Mouse (Mus musculus) forebrain, embryonic 13.5 days (tissue): ENCODE data around the gene Npm1. TPM values are rescaled to one million over a fixed set of nuclear protein-coding genes. Genes with fewer than 3 reads are reported as not detected.

Experiments
- ATAC-seq: fragments of 200-750 bp; cut with Nextera tagmentation; 2 replicates; pipeline ENCODE4 v1.8.0; 2017
- H3K27ac ChIP-seq: fragments of 300-500 bp; sonication (generic); 2 replicates; pipeline ENCODE4 v1.5.1; 2015; ENCODE audit warnings: inconsistent platforms, mild to moderate bottlenecking, moderate library complexity
- H3K27me3 ChIP-seq: fragments of 300-500 bp; sonication (generic); 2 replicates; pipeline ENCODE4 v1.6.1; 2015; ENCODE audit warnings: mild to moderate bottlenecking, inconsistent platforms
- H3K36me3 ChIP-seq: fragments of 300-500 bp; sonication (generic); 2 replicates; pipeline ENCODE4 v1.6.1; 2015; ENCODE audit warnings: mild to moderate bottlenecking, inconsistent platforms; ENCODE audit not compliant: poor library complexity, severe bottlenecking
- H3K4me1 ChIP-seq: fragments of 300-500 bp; sonication (generic); 2 replicates; pipeline ENCODE4 v1.6.1; 2015; ENCODE audit warnings: inconsistent platforms
- H3K4me2 ChIP-seq: fragments of 300-500 bp; sonication (generic); 2 replicates; pipeline ENCODE4 v1.6.1; 2015; ENCODE audit warnings: inconsistent platforms, mild to moderate bottlenecking, moderate library complexity
- H3K4me3 ChIP-seq: fragments of 300-500 bp; sonication (generic); 2 replicates; pipeline ENCODE4 v1.5.1; 2015; ENCODE audit warnings: mild to moderate bottlenecking, inconsistent platforms
- H3K9ac ChIP-seq: fragments of 300-500 bp; sonication (generic); 2 replicates; pipeline ENCODE4 v1.6.1; 2015; ENCODE audit warnings: mild to moderate bottlenecking, inconsistent platforms
- H3K9me3 ChIP-seq: fragments of 300-500 bp; sonication (generic); replicated peaks from 2 replicates; pipeline ENCODE4 v1.6.1; 2016; ENCODE audit warnings: inconsistent platforms
- WGBS: fragments of 180-500 bp; shearing (Covaris S2); methylation state at CpG from one replicate; pipeline ENCODE4 v1.1.7; 2015; 5-methylcytosine and 5-hydroxymethylcytosine counted together
- polyA plus RNA-seq: library from polyadenylated mRNA; unstranded; fragments of >200 nt; fragmentation: Nextera tagmentation; extraction: Ambion mirVana; gene quantifications from 2 replicates; pipeline ENCODE4 v1.2.1, GENCODE M21; 2015

Npm1 gene
- polyA plus RNA-seq, 1 experiment from 2014 or later = 786 TPM

DNA sequence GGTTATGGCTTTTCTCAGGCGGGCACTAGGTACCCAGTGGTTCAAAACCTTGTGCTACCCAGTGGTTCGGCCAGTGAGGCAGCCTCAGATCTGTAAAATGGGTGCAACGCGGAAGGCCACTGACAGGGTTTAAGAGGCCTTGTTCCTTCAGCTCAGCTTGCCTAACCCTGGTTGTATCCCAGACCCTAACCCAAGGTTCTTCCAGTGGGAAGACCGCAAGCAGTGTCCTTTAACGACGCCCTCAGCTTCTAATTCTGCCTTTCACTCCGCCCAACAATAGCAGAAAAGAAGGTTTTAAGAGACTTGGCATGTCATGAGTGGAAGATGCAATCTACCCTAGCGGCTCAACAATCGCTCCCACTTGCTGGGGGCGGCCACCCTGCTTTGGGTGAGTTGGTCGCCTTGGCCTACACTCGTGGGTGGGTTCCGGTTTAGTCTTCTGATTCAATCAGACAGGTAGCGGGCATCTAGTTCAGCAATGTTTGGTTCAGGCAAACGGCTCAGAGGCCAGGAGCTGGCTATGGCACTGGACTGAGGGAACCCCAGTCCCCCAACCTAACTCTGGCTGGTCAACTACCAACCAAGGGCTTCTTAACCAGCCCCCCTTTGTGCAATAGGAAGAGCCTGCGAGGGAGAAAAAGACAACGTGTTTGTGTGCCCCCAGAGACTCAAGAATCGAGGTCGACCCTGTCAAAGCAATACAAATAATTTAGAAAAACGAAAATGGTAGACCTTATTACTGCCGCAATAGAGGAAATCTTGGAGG lies 35.5 kb upstream of the Npm1 start:
- peaks cover 35% of the 10 kb centered on the region for H3K4me1 ChIP-seq
- no peak overlapping the region for H3K9ac ChIP-seq
- ATAC-seq = no peak
- H3K27me3 ChIP-seq = peaks cover 95% of the 10 kb centered on the region
- H3K9me3 ChIP-seq = no peaks in the 10 kb centered on the region
- H3K4me3 ChIP-seq = no peak overlapping the region
- H3K27ac ChIP-seq = no peak overlapping the region
- H3K4me2 ChIP-seq = no peak overlapping the region
- WGBS = 14% methylated on average over 22 of the region's 22 CpGs
- H3K36me3 ChIP-seq = no peaks in the 10 kb centered on the region

DNA sequence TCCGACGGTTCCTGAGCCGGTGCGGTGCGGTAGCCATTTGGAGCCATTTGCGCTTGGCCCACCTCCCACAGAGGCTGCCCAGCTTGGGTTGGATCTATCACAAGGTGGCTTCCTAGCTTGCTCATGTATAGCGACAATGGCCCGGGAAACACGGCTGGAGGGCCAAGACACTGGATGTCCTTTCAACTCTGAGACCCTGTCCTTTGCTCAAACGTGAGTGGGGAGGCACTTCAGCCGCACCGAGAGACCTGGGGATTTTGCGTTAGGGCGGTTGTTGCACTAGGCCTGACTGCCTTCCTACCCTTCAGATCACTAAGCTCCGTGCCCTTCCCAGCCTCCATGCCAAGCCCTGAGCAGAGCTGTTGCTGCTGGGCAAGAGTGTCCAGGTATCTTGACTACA lies 34.7 kb upstream of the Npm1 start:
- Histone ChIP-seq H3K27me3 (peaks cover 95% of the 10 kb centered on the region), H3K27ac (no peak overlapping the region), H3K4me3 (no peak overlapping the region), H3K4me1 (peaks cover 29% of the 10 kb centered on the region), H3K36me3 (no peaks in the 10 kb centered on the region), H3K9me3 (no peaks in the 10 kb centered on the region), H3K9ac (no peak overlapping the region), H3K4me2 (no peak overlapping the region)
- ATAC-seq = no peak
- 9% methylated on average over 15 of the region's 15 CpGs for WGBS

DNA sequence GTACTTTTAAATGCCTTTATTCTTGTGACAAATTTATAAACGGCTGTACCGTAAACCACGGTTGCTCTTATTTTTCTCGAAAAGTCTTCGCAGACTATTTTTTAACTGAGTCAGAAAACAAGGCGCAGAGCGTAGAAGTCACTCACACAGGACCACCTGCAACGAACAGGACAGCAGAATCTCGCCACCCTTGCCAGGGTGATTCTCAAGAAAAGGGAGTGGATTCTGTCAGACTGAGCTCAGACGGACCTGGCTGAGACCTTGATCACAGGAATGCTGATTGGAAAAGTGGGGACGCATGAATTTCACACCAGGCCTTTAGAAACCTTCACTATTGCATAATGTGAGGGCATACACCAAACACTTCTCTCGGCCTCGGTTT lies 34.1 kb upstream of the Npm1 start:
- Histone ChIP-seq H3K36me3 (no peaks in the 10 kb centered on the region), H3K4me2 (no peak overlapping the region), H3K27ac (no peak overlapping the region), H3K4me1 (peaks cover 23% of the 10 kb centered on the region), H3K9ac (no peak overlapping the region), H3K9me3 (no peaks in the 10 kb centered on the region), H3K4me3 (no peak overlapping the region), H3K27me3 (peaks cover 94% of the 10 kb centered on the region)
- ATAC-seq = no peak
- WGBS = 14% methylated on average over 13 of the region's 13 CpGs

DNA sequence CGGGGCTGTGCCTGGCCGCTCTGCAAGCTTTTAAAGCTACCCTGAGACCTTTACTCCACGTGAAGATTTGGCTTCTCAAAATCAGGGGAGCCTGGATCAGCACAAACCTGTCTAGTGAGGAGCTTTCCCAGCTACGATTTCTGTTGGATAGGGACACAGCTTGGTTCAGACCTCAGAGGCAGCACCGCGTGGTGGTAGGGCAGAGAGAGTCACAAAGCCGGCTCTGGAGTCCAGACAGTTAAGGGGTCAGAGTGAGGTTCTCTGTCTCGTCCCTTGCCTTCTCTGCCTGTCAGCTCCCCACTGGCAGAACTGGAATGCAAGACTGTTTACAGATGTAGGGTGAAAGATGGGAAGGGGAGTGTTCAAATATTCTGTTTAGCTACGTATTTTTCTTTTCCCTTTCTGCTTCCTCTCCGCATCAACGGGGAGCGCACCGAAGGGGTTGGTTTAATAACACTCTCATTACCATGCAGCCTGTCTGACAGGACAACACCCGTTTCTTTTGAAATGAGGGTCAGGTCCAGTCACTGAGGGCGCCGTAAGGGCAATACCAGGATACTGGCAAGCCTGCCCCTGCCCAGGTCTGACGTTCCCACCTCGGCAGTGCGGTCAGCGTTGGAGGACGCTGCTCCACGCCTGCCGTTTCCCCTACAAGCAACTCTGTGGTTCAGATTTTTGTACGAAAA lies 33.6 kb upstream of the Npm1 start:
- Histone ChIP-seq H3K4me3 (no peak overlapping the region), H3K9ac (no peak overlapping the region), H3K27me3 (peaks cover 94% of the 10 kb centered on the region), H3K9me3 (no peaks in the 10 kb centered on the region), H3K4me1 (peaks cover 23% of the 10 kb centered on the region), H3K36me3 (no peaks in the 10 kb centered on the region), H3K4me2 (no peak overlapping the region), H3K27ac (no peak overlapping the region)
- WGBS = 5% methylated on average over 24 of the region's 24 CpGs
- ATAC-seq = no peak

DNA sequence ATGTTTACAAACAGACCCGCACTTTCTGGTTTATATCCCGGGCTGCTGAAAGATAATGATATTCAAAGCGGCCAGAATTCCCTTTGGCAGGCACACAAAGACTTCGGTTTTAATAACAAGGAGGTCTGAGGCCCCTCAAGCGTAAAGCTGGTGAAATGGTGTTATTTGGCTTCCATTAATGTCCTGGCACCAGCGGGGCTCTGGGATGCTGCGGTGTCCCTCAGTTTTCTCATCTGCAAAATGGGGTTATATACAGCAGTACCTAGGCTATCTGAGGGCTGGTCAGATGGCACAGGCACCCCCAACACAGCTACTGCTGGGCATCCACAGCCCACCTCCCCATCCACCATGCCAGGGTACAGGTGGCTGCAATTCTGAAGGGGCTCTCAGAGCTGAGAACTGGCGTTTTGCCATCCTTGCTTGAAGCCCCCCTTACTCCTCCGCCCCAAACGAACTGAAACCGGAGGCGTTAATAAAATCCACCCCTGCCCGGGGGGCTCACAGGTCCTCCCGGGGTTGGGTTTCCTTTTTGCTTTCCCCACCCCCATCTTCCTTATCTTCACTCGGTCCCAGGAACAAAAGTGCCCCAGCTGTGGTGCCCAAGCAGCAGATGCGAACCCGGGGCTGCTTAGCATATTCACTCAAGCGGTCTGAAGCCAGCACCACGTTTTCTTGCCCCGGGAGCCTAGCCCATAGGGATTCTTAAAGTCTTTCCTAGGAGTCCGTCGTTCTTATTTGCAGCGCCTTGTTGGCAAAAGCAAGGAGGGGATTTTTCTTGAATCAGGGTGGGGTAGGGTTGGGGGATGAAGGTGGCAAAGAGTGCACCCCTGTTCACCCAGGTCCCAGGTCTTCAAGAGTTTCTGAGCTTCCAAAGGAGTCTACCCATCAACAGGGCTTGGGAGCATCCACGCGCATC lies 32.8 kb upstream of the Npm1 start:
- Histone ChIP-seq H3K4me3 (no peak overlapping the region), H3K4me2 (no peak overlapping the region), H3K4me1 (peaks cover 15% of the 10 kb centered on the region), H3K27ac (no peak overlapping the region), H3K36me3 (no peaks in the 10 kb centered on the region), H3K27me3 (peaks cover 94% of the 10 kb centered on the region), H3K9me3 (no peaks in the 10 kb centered on the region), H3K9ac (no peak overlapping the region)
- 3% methylated on average over 25 of the region's 25 CpGs for WGBS
- peak; percentile 17; the same call in 1 of the 2 replicates for ATAC-seq

DNA sequence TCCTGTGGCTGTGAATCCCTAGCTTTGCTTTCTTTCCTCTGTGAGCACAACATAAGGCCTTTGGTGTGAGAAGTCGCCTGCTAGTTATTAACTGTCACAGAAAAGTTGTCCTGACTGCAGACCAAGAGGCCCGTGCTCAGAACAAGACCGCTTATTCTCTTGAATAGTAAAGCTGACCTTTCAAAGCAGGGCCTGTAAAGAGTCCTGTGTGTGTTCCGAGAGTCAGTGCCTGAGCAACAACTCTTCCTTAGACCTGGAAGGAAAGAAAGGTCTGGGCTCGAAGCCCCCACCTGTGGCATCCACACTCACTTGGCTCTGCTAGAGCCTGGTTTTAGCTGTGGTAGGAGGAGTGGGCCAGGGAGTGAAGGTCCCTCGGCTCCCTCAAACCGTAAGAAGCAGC lies 32.1 kb upstream of the Npm1 start:
- no peak overlapping the region for H3K9ac ChIP-seq
- H3K4me3 ChIP-seq = no peak overlapping the region
- H3K9me3 ChIP-seq = no peaks in the 10 kb centered on the region
- H3K4me2 ChIP-seq = no peak overlapping the region
- no peak overlapping the region for H3K27ac ChIP-seq
- no peak for ATAC-seq
- H3K27me3 ChIP-seq = peaks cover 92% of the 10 kb centered on the region
- 14% methylated on average over 7 of the region's 7 CpGs for WGBS
- peaks cover 8% of the 10 kb centered on the region; the same call in 1 of the 2 replicates for H3K4me1 ChIP-seq
- H3K36me3 ChIP-seq = no peaks in the 10 kb centered on the region

DNA sequence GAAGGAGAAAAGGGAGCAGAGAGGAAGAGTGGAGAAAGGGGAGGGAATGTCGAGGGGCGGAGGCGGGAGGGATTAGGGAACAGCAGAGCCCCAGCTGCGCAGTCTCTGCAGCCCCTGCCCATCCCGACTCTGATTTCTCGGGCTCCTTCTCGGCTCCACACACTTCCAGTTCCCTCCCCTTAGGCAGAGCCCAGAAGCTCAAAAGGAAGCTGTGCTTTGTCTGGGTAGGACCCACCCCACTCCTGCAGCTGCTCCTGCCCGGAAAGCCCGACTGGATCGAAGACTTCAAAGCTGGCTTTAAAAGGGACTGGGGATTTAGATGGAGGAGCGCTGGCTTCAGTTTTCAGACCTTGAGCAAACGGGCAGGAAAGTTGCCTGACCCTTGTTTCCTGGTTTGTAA lies 30.7 kb upstream of the Npm1 start:
- H3K4me3 ChIP-seq = peak overlapping the region; percentile 10; the same call in 1 of the 2 replicates
- 3% methylated on average over 12 of the region's 12 CpGs for WGBS

DNA sequence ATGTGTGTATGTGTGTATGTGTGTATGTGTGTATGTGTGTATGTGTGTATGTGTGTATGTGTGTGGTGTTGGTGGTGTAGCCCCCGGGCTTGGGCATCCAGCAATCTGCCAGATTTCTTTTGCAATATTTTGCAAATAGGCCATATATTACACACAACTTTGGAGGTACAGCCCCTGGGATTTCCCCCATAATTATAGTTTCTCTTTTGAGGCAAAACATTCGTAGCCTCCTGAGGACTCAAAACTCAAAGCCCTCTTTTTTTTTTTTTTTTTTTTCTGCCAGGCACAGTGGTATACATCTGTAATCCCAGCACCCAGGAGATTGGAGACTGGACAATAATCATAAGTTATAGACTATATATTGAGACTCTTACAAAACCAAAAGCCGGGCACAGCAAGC lies 18.8 kb upstream of the Npm1 start:
- H3K4me1 ChIP-seq = peaks cover 9% of the 10 kb centered on the region
- WGBS = 81% methylated on average over 3 of the region's 3 CpGs
- no peak overlapping the region for H3K4me3 ChIP-seq
- H3K27me3 ChIP-seq = peaks cover 41% of the 10 kb centered on the region
- H3K9ac ChIP-seq = no peak overlapping the region
- no peak overlapping the region for H3K27ac ChIP-seq
- H3K4me2 ChIP-seq = no peak overlapping the region
- no peaks in the 10 kb centered on the region for H3K36me3 ChIP-seq
- H3K9me3 ChIP-seq = no peaks in the 10 kb centered on the region
- ATAC-seq = no peak

More for the DNA sequence above, 30.7 kb upstream of the Npm1 start:
- no peaks in the 10 kb centered on the region for H3K36me3 ChIP-seq
- no peak overlapping the region for H3K27ac ChIP-seq
- H3K27me3 ChIP-seq = peaks cover 83% of the 10 kb centered on the region
- H3K4me2 ChIP-seq = 0 out of 2 replicates have a peak overlapping the region, but pooled peaks have one; percentile 21
- peaks cover 6% of the 10 kb centered on the region; the same call in 1 of the 2 replicates for H3K4me1 ChIP-seq
- H3K9me3 ChIP-seq = no peaks in the 10 kb centered on the region
- H3K9ac ChIP-seq = no peak overlapping the region
- ATAC-seq = 0 out of 2 replicates have a peak, but pooled peaks have one; percentile 30

DNA sequence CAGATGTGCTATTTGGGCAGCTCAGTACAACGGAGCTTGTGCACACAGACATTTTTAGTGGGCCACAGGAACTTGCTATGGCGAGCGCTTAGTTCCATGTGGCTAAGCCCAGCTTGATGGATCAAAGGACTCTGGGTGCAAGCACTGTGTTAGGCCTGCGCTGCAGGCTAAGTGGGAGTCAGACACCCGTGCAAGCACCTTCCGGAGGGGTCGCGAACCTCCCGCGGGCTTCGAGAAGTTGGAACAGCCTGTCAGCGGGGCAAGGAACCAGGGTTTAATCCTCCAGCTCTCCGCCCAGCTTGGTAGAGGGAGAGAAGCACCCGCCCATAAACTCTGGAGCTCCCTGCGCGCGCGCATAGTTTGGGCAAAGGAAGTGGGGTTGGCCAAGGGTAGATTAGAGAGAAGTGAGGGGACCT lies 17.7 kb upstream of the Npm1 start:
- WGBS = 3% methylated on average over 18 of the region's 18 CpGs
- no peak for ATAC-seq
- Histone ChIP-seq H3K36me3 (no peaks in the 10 kb centered on the region), H3K4me2 (peak overlapping the region; percentile 48), H3K4me3 (peak overlapping the region; percentile 17), H3K4me1 (peaks cover 9% of the 10 kb centered on the region), H3K27ac (no peak overlapping the region), H3K9me3 (no peaks in the 10 kb centered on the region), H3K9ac (0 out of 2 replicates have a peak overlapping the region, but pooled peaks have one; percentile 6), H3K27me3 (peaks cover 46% of the 10 kb centered on the region)

DNA sequence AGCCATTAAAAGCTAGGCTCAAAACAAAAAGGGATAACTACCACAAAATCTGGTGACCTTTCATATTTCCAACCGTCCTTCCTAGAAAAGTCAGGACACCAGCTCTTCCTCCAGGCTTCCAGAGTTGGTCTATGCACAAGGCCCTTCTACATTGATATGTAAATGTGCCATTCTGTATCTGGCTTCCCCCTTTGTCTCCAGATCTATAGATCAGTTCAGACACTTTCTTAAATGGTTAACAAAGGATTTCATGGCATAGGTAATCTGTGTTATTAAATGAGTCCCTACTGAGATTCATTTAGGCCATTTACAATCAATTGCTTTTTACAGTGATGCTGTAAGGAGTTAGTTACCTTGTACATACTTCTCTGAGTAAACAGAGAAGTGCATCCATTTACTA lies 16.8 kb upstream of the Npm1 start:
- Histone ChIP-seq H3K9me3 (no peaks in the 10 kb centered on the region), H3K4me1 (peaks cover 9% of the 10 kb centered on the region), H3K4me2 (no peak overlapping the region), H3K9ac (no peak overlapping the region), H3K27ac (no peak overlapping the region), H3K27me3 (peaks cover 52% of the 10 kb centered on the region), H3K4me3 (no peak overlapping the region), H3K36me3 (no peaks in the 10 kb centered on the region)
- ATAC-seq = no peak
- 14% methylated on average over 1 of the region's 1 CpGs for WGBS

DNA sequence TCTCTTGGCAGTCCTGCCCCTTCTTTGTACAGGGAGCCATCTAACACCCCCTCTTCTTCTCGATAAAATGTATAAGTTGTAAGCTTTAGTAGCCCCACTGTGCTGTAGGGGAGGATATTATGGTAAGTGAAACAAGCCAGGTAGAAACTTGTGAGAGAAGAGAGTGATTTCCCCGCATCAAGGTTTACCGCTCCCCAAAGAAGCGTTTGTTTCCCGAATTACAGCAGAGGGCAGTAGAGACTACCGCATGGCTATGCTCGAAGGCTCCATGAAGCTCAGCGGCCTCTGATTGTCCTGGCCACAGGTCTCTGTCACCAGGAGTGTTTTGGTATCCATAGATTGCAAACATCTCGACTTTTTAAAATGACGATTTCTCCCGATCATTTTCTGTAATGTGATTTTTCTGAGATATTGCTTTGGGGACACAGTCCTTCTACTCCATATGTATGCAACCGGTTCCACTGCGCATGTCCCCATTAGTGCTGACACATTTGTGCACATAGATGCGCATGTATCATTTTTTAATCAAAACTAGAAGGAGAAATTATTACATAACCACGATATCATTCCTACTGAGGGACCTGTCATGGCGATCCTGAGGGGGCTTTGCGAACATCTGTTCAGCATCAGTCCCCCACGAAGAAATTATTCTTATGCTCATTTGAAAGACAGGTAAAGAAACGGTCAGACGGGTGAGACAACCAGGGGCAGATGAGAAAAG lies 13.7 kb upstream of the Npm1 start:
- no peak overlapping the region for H3K9ac ChIP-seq
- H3K4me1 ChIP-seq = peaks cover 9% of the 10 kb centered on the region
- 32% methylated on average over 20 of the region's 20 CpGs for WGBS
- H3K4me2 ChIP-seq = no peak overlapping the region
- H3K9me3 ChIP-seq = no peaks in the 10 kb centered on the region
- no peak overlapping the region for H3K27ac ChIP-seq
- no peak overlapping the region for H3K4me3 ChIP-seq
- peak; percentile 83 for ATAC-seq
- peaks cover 52% of the 10 kb centered on the region for H3K27me3 ChIP-seq
- no peaks in the 10 kb centered on the region for H3K36me3 ChIP-seq
